Mouse (Mus musculus) frontal cortex, adult 2 months (tissue): ENCODE measurements at regions not wholly inside any gene's neighbourhood (a gene's known extent, or its start where the extent isn't known, plus 50 kb on each side); places are given as distances from the start of the nearest gene placed in this dataset.

Source experiments
- DNase-seq, 2 experiments: peaks; one replicate each; pipeline ENCODE4 v3.0.0; 2022; ENCODE audit warnings: low spot score in 1 of 2; ENCODE audit errors: extremely low spot score in 1 of 2

DNA sequence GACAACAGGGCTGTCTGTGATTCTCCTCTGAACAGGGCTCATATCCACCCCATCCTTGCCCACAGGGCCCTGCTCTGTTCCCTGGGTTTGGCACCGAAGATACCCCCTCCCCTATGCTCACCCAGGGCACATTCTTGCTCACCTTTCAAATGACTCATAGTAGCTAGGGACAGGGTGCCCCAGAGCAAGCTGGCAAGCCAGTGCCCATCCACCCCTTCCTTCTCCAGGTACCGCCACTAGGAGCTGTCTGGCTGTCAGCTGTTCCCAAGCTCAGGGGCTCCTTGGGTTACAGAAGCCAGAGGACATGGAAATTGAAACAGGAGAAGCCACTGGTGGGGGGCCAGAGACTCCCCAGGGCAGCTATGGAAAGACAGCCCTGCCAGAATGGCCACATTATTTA, 216.4 kb downstream of the Ly86 start:
- no peak for DNase-seq

DNA sequence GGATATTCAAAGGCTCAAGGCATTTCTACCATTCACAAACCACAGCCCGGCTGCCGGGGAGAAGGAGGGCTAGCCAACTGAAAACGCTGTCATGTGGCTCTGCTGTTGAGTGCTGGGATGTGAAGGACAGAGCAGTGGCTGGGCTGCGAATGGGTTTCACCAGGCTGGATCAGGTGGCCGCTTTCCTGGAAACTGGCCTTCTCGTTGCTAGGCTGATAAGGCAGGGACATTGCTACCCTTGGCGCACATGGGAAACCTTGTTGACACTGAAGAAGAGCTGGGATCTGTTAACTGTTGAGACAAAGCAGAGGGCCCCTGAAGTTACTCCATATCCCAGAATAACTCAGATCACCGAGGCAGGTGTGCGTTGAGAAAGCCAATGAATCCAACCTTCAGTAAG, 216.1 kb upstream of the Rreb1 start:
- no peak for DNase-seq

DNA sequence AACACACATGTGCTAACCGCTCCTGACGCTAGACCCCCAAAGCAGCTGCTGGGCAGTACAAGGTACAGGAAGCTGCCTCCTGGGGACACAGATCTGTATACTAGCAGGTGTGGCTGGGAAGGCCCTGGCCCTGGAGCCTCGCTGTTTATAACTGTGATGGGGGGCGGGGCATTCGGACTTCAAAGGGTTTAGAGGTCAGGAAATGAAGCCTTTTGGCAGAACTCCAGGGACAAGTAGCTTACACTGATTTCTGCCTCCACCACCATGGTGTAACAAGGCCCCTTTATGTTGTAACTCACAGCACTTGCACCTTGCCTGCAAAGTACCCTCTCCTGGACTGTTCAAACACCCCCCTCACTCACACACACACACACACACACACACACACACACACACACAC, 215.5 kb upstream of the Rreb1 start:
- DNase-seq, result no peak

DNA sequence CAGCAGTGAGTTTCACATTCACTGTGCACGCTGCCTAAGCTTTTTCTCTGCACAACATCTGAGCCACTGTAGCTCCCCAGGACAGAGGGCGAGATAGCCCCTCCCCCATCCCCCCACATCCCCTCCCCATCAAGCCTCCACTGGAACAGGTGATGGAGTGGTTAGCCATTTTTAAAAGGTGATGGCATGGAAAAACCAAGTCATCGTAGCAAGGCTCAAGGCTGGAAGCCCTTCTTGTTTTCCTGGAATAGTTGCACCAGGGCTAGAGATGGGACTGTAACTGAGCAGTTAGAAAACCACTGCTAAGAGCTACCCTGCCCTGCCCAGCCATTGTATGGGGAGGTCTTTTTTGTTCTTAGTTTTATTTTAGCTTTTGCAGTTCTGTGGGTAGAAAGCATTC, 209.1 kb upstream of the Rreb1 start:
- no peak for DNase-seq

DNA sequence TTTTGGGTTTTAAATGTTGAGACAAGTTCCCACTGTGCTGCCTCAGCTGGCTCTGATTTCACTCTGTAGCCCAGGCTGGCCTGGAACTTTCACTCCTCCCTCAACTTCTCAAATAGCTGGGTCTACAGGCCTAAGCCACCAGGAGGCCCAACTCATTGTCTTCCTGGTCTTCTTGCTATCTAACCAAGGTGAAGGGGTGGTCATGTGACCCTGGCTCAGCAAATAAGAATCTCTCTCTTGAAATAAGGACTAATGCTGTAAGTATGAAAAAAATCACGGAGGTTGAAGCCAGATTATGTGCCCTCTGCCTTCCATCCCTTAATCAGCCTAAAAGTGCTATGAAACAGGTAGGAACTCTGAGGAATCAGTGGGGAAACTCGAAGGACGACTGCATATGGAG, 208.7 kb upstream of the Rreb1 start:
- DNase-seq, result no peak

DNA sequence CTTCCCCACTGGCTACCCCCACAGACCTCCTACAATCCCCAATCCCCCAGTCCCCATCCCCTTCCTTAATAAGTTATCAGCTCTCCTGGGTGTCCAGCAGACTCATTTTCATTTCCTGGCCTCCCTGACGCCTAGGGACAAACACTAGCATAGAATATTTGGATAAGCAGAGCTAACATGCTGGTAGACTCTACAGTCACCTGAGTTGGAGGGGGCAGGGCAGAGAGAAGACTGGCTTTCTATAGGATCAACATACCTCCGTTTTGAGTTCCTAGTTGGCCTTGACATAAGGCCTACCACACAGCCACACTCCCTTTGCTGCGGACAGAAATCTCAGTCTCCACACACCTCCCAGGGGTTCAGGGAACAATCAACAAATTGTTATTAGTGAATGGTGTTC, 205.2 kb upstream of the Rreb1 start:
- no peak for DNase-seq

DNA sequence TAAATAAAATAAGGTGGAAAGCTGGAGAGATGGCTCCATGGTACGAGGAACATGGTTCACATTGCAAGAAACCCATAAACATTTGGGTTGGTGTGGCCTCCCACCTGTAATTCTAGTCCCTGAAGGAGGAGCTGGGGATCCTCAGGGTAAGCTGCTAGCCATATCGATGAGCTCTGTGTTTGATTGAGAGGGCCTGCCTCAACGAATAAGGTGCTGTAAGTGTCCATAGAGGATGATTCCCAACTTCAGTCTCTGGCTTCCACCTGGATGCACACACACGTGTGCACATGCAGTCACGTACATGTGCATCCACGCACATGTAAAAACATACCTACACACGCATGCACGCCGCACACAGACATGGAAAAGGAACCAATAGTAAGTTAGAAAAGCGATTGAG, 199.0 kb upstream of the Rreb1 start:
- DNase-seq, result no peak

DNA sequence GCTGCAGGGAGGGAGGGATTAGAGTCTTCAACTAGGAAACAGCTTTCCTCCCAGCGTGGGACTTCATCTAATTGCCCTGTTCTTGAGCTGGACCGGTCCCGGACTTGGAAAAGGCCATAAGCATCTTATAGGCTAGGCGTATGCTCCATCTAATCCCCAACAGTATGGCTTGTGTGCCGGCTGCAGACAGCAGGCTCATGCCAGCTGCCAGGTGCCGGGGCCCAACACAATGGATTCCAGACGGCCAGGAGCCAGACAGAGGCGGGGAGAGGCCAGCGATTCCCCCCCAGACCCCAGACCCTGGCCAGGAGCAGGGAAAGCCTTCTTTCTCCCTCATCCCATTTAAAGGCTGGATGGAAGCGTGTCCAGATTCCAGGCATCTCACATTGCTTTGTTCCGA, 198.4 kb upstream of the Rreb1 start:
- no peak for DNase-seq

DNA sequence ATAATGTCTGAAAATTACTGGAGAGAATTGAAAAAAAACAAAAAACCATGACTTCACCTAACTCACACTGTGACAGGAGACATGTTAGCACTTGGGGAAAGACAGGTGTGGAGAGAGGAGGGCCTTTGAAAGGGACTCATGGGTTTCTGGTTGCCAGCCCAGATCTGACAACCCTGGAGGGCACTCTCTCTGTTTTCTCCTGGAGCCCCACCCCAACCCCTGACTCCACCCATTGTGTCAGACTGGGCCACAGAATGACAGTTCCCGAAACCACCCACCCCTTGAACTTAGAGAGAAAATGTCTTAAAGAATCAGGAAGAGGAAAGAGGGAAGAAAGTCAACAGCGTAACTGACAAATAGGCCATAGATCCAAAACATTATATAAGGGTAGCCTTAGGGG, 197.4 kb upstream of the Rreb1 start:
- DNase-seq, result no peak

DNA sequence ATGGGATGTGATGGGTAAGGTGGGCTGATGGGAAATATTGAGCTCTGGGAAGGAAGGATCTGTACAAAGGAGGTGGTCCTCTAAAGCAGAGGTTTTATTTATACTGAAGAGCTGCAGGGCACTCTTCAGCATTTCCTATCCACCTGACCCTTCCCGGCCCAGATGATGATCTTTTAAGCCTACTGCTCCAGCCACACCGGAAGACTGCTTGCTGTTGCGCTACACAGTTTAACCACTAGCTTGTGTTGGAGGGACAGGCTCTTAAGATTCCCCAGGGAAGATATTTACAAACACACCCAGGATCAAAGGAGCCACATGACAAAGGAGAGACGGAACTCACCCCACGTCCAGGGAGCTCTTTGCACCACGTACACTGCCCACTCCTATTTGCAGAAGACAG, 196.8 kb upstream of the Rreb1 start:
- DNase-seq, result no peak

DNA sequence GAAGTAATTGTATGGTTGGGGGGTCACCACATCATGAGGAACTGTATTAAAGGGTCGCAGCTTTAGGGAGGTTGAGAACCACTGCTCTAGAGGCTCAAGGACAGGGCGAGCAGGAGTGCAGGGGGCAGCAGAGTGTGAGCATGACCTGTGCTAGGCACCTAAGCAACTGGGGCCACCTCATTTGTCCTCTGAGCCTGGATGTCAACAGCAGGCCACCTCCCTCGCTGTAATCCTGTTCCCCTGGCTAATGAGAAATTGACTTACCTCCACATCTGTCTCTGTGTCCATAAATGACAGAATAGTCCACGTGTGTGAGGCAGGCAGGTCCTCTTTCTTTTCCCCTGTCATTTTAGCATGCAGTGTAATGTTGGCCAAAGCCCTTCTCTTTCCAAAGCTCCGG, 192.7 kb upstream of the Rreb1 start:
- no peak for DNase-seq

DNA sequence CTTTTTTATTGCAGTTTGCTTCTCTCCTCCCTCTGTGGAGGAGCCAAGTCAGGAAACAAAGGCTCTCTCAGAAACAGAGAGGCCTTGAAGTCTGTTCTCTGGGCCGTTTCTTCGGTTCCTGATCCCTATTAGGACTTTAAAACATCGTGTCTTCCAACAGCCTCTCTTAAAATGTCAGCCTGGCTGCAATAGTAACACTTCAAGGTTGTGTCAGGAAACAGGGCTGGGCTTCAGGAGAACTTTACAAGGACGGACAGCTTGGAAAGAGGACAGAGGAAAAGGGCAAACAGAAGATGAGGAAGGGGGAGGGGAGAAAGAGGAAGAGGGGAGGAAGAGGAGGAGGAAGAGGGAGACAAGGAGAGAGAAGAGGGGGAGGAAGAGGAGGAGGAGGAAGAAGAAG, 191.7 kb upstream of the Rreb1 start:
- no peak for DNase-seq

DNA sequence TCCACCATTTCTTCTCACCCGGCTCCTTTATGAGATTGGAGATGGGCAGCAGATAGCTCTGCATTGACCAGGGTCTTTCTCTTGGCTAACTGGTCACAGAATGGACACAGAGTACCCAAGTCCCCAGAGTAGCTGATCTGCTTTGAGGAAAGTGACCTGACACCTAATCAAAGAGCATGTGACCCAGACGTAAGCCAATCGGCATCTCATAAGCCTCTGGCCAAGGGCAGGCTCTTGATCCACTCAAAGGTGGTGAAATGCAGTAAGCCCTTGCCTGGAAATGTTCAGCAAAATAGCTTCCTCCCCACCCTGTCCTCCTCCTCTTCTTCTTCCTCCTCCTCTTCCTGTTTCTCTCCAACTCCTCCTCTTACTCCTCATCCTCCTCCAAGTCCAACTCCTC, 190.3 kb upstream of the Rreb1 start:
- no peak for DNase-seq

DNA sequence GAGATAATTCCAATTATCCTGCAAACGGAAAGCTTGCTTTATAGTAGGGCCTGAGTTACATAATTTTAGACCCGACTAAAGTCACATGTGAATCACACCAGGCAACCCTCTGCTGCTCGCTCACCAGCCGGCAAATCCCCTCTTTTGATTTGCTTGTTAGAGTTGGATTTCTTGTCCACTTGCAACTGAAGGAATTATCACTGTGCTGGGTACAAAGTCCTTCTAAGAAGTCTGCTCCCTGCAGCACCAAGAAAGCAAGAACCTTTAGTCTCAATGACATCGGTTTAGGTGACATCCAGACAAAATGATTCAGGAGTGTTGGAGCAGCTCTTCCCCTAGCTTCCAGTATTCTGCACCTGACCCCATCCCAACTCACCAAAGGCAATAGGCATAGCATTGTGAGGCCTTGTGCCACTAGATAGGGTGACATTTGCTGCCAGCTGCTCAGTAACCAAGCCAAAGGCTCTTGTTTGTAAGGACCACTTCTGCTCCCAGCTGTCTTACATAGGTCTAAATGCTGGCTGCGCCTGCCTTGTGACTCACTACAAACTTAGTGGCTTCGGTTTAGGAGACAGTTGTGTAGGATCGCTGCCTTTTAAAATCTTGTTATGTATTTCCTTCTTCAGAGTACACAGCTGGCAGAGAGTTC, 189.5 kb upstream of the Rreb1 start:
- no peak for DNase-seq

DNA sequence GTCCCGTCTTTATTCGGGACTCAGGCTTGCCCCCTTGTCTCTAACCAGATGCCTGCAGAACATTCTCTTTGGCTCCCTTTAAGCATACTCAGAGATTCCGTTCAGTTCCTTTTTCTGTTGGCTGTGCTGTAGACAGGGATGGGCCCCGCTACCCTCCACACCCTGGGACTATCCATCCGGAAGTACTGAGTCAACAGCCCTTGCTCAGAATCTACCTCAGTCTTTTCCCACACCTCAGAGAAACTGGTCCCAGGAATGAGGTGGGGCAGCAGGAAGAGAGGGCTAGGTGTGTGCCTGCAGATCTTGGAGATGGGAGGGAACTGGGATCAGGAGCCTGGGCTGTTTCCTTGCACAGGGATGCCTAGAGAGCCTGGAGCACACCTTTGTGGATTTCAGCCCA, 186.1 kb upstream of the Rreb1 start:
- no peak for DNase-seq

DNA sequence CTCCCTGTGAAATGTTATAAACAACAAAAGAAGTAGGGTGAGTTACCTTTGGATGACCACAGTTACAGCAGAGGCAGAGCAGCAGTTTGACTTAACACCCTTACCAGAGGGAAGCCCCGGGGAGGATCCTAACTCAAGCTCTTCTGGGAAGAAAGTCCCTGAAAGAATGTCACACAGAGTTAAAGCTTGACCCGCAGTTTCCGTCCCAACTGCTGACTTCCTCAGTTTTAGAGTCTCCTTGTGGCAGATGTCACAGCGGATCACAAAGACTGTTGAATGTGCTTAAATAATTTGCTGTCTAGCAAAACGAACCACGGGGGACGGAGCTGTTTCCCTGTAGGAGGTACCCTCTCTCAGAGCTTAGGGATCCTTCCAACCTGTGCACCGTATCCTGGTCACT, 183.0 kb upstream of the Rreb1 start:
- DNase-seq, result no peak

DNA sequence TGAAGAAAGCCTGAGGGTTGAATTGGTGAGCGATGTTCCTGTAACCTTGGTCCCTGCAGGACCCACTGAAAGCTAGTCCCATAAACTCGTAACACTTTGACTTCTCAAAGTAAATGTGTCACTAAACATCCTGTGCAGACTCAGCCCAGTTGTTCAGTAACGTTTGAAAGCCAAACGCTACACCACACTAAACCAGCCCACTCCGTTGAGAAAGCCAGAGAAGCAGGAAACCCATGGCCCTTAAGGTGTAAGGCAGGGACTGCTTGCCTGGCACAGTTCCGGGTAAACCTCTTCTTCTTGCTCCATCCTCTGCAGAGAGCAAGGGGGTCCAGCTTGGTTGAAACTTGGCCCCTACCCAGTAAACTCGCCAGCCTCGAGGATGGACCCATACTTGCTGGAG, 180.6 kb upstream of the Rreb1 start:
- no peak for DNase-seq

DNA sequence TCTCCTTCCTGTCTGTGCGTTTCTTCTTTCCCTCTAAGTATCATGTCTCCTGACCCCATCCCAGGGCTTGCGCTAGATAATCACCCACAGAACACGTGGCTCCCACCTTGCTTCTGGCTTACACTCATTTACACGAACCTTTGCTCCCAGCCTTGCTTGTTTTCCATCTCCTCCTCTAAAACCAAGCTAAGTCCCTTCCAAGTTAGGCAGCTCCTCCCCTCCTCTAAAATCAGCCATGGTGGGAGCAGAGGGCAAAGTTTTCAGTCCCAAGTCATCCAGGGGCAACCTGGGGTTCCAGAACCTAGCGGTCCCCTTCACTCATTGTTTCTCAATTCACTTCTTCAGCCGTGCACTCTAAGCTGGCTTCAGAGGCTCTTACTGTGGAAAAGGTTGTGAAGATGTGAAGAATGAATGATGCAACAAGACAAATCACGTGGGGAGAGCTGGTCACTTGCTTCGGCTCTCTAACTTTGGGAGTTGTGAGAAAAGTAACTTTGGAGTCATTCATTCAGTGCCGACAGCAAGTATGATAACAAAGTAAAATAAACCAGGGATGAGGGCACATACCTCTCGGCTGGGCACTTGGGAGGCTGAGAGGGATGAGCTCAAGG, 179.9 kb upstream of the Rreb1 start:
- no peak for DNase-seq

DNA sequence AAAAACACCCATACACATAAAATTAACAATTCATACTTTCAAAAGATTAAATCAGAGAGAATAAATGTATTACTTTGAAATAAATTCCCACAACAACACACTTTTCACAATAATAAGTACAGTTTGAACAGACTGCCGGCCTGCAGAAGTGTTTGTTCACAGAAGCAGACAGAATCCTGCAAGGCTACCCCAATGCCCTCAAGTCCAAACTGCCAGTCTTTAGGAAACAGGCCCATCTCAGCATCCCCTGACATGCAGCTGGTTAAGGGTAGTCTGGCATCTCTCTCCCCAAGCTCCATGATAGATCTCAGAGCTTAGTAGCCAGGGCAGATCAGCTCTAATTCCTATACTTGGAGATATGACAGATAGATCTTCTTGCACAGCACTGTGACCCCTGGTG, 178.5 kb upstream of the Rreb1 start:
- DNase-seq, result no peak

DNA sequence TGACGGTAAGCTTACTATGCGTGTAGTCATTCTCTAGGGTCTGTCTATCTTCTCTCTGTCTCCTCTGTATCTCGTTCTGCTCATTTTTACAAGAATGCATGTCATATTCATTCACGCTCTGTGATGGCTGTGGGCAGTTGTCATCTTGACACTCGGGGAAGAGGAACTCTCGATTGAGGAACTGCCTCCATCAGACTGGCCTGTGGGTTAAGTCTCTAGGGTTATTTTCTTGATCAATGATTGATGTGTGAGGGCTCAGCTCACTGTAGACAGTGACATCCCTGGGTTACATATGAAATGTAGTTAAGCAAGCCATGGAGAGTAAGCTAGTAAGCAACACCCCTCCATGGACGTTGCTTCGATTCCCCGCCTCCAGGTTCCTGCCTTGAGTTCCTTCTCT, 178.0 kb upstream of the Rreb1 start:
- DNase-seq, result no peak

DNA sequence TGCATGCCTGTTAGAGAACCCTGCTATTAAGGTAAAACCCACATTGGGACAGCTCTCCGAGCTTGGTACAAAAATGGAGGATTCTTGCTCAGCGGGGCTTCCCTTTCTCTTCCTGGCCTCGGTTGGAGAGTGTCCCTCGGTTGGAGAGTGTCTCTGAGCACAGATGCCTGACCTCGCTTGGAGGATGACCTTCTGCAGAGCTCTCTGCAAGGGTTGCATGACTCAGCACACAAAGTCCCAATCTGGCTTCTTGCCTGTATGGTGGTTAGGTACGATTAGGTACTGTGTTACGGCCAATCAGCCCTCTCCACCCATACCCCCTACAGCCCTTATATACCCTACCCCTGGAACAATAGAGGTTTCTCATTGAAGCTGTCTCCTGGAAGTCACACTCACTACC, 177.1 kb upstream of the Rreb1 start:
- DNase-seq, result no peak

DNA sequence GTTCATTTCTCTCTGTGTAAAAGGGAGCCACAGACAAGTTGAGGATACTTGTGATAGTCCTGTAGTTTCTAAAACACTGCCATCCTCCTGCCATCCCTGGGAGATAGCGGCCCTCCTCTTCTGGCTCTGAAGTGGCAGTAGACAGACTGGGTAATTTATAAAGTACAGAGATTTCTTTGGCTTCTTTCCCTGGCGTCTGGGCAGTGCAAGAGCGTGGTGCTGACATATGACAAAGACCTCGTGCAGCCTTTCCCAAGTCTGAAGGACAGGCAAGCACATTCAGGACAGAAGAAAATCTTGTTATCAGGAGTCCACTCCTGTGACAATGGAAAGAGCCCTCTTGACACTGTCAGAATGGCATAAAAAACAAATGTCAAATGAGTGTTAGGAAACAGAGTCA, 175.9 kb upstream of the Rreb1 start:
- DNase-seq, result no peak
